Mouse (Mus musculus) myocyte (in vitro differentiated cells): ENCODE data around the gene Muc1. TPM values are rescaled to one million over a fixed set of nuclear protein-coding genes. Genes with fewer than 3 reads are reported as not detected.
A peak's percentile ranks its signal among the peaks of the same experiment; 100 is the strongest.

Source experiments
- H3K27me3 ChIP-seq: one replicate; pipeline ENCODE4 v1.6.1; 2011; ENCODE audit not compliant: control insufficient read depth, insufficient read depth, insufficient read length
- H3K36me3 ChIP-seq: one replicate; pipeline ENCODE4 v1.6.1; 2011; ENCODE audit not compliant: control insufficient read depth, insufficient read depth
- H3K4me2 ChIP-seq: one replicate; pipeline ENCODE4 v1.6.1; 2011; ENCODE audit warnings: low read depth, control low read depth
- H3K4me3 ChIP-seq: one replicate; pipeline ENCODE4 v1.5.1; 2011; ENCODE audit warnings: mild to moderate bottlenecking, control low read depth, moderate library complexity
- H3K79me2 ChIP-seq: one replicate; pipeline ENCODE4 v1.6.1; 2011; ENCODE audit not compliant: control insufficient read depth, insufficient read depth
- H3ac ChIP-seq: one replicate; pipeline ENCODE4 v1.6.1; 2011; ENCODE audit not compliant: control insufficient read depth, insufficient read length
- CEBPB ChIP-seq: IDR thresholded peaks from 2 replicates; pipeline ENCODE4 v1.6.1; 2011; ENCODE audit warnings: mild to moderate bottlenecking, moderate library complexity; ENCODE audit not compliant: poor library complexity, insufficient read depth, severe bottlenecking
- E2F4 ChIP-seq: IDR thresholded peaks from one replicate; pipeline ENCODE4 v1.6.1; 2011; ENCODE audit warnings: mild to moderate bottlenecking, control low read depth, moderate library complexity; ENCODE audit not compliant: insufficient read depth
- MAX ChIP-seq: IDR thresholded peaks from one replicate; pipeline ENCODE4 v1.6.1; 2011; ENCODE audit warnings: low read depth, mild to moderate bottlenecking, control low read depth
- MYOD1 ChIP-seq, 3 experiments: IDR thresholded peaks; one replicate each; pipeline ENCODE4 v1.6.1; 2011; ENCODE audit warnings: control low read depth in 2 of 3, low read depth in 2 of 3, mild to moderate bottlenecking in 2 of 3, moderate library complexity in 1 of 3; ENCODE audit not compliant: insufficient read length in 2 of 3, control insufficient read depth in 1 of 3
- MYOG ChIP-seq, 3 experiments: IDR thresholded peaks; one replicate each; pipeline ENCODE4 v1.6.1; 2011; ENCODE audit warnings: control low read depth in 2 of 3, low read depth in 2 of 3, mild to moderate bottlenecking in 2 of 3; ENCODE audit not compliant: insufficient read length in 2 of 3, control insufficient read depth in 1 of 3, insufficient read depth in 1 of 3
- POLR2A ChIP-seq: IDR thresholded peaks from one replicate; pipeline ENCODE4 v1.6.1; 2011; ENCODE audit warnings: low read depth, mild to moderate bottlenecking, control low read depth, moderate library complexity; ENCODE audit not compliant: insufficient read length
- POLR2AphosphoS2 ChIP-seq: IDR thresholded peaks from one replicate; pipeline ENCODE4 v1.6.1; 2011; ENCODE audit warnings: low read depth, control low read depth; ENCODE audit not compliant: insufficient read length
- REST ChIP-seq: IDR thresholded peaks from one replicate; pipeline ENCODE4 v1.6.1; 2011; ENCODE audit warnings: mild to moderate bottlenecking, control low read depth, moderate library complexity; ENCODE audit not compliant: insufficient read depth, insufficient read length
- SRF ChIP-seq: IDR thresholded peaks from one replicate; pipeline ENCODE4 v1.6.1; 2011; ENCODE audit warnings: low read depth; ENCODE audit not compliant: control insufficient read depth, insufficient read length
- TCF12 ChIP-seq: IDR thresholded peaks from one replicate; pipeline ENCODE4 v1.6.1; 2011; ENCODE audit warnings: mild to moderate bottlenecking, control low read depth; ENCODE audit not compliant: poor library complexity, insufficient read depth, severe bottlenecking
- TCF3 ChIP-seq: IDR thresholded peaks from one replicate; pipeline ENCODE4 v1.6.1; 2011; ENCODE audit warnings: low read depth, control low read depth; ENCODE audit not compliant: insufficient read length
- USF1 ChIP-seq: IDR thresholded peaks from one replicate; pipeline ENCODE4 v1.6.1; 2011; ENCODE audit warnings: low read depth, mild to moderate bottlenecking, control low read depth, moderate library complexity
- polyA plus RNA-seq: library from polyadenylated mRNA; unstranded; fragments of >200 nt; fragmentation: generic; extraction: Trizol; gene quantifications from one replicate; pipeline ENCODE4 v1.2.1, GENCODE M21; 2012; ENCODE audit warnings: missing spikeins

Muc1 gene
- polyA plus RNA-seq, 1 experiment = 0.37 TPM

DNA sequence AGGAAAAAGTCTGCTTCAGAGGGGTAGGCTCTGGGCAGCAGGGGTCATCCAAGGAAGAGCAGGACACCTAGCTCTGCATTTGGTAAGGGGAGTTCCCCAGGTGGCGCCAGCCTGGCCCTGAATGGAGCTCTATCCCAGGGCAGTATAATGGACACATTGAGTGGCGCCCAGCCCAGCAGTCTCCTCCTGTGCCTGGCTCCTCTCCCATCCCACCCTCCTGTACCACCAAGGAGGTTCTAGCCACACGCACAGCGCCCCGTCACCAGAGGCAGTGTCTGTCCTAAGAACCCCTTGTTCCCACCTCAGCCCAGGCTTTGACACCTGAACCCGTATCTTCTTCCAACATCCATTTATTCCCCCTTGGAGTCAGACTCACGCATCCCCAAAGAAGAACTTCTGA, 19.1 kb upstream of the Muc1 start:
- no peaks in the 10 kb centered on the region for H3K27me3 ChIP-seq
- TF ChIP-seq POLR2AphosphoS2 = no peak
- no peak for TF ChIP-seq TCF12
- no peak for TF ChIP-seq POLR2A
- TF ChIP-seq TCF3 = no peak
- TF ChIP-seq E2F4 = no peak
- TF ChIP-seq USF1 = no peak
- no peak for TF ChIP-seq SRF
- no peak for TF ChIP-seq MAX
- TF ChIP-seq MYOD1 (IDR thresholded peaks at IDR 0.05; ENCODE audit: control insufficient read depth in 1 of 3, insufficient read length in 2 of 3, low read depth in 2 of 3) = no peak
- TF ChIP-seq REST = no peak
- TF ChIP-seq MYOG (IDR thresholded peaks at IDR 0.05; ENCODE audit: control insufficient read depth in 1 of 3, insufficient read depth in 1 of 3, insufficient read length in 2 of 3, low read depth in 2 of 3) = no peak
- TF ChIP-seq CEBPB = no peak
- H3K36me3 ChIP-seq = peaks cover 20% of the 10 kb centered on the region

GRCm38 (mm10) chr3:89210162-89210561, 18.7 kb upstream of the Muc1 start:
- Histone ChIP-seq H3ac (no peak overlapping the region), H3K27me3 (no peaks in the 10 kb centered on the region), H3K4me2 (no peak overlapping the region), H3K4me3 (no peak overlapping the region), H3K79me2 (peaks cover 12% of the 10 kb centered on the region), H3K36me3 (peaks cover 20% of the 10 kb centered on the region)
- no peak for TF ChIP-seq E2F4

More for the DNA sequence above, 19.1 kb upstream of the Muc1 start:
- no peak overlapping the region for H3ac ChIP-seq
- no peak overlapping the region for H3K4me2 ChIP-seq
- H3K79me2 ChIP-seq = peaks cover 12% of the 10 kb centered on the region
- no peak overlapping the region for H3K4me3 ChIP-seq

GRCm38 (mm10) chr3:89210731-89211130, 18.1 kb upstream of the Muc1 start:
- H3K4me2 ChIP-seq = no peak overlapping the region
- no peak for TF ChIP-seq POLR2A
- no peak for TF ChIP-seq CEBPB
- TF ChIP-seq TCF12 = no peak
- TF ChIP-seq TCF3 = no peak
- no peak for TF ChIP-seq USF1
- no peak for TF ChIP-seq POLR2AphosphoS2
- TF ChIP-seq E2F4 = no peak
- no peak for TF ChIP-seq REST
- TF ChIP-seq SRF = no peak
- TF ChIP-seq MYOG (IDR thresholded peaks at IDR 0.05; ENCODE audit: control insufficient read depth in 1 of 3, insufficient read depth in 1 of 3, insufficient read length in 2 of 3, low read depth in 2 of 3) = no peak
- TF ChIP-seq MYOD1 (IDR thresholded peaks at IDR 0.05; ENCODE audit: control insufficient read depth in 1 of 3, insufficient read length in 2 of 3, low read depth in 2 of 3) = no peak
- TF ChIP-seq MAX = no peak
- no peak overlapping the region for H3K4me3 ChIP-seq
- peaks cover 20% of the 10 kb centered on the region for H3K36me3 ChIP-seq
- no peak overlapping the region for H3ac ChIP-seq
- peaks cover 12% of the 10 kb centered on the region for H3K79me2 ChIP-seq
- H3K27me3 ChIP-seq = no peaks in the 10 kb centered on the region

DNA sequence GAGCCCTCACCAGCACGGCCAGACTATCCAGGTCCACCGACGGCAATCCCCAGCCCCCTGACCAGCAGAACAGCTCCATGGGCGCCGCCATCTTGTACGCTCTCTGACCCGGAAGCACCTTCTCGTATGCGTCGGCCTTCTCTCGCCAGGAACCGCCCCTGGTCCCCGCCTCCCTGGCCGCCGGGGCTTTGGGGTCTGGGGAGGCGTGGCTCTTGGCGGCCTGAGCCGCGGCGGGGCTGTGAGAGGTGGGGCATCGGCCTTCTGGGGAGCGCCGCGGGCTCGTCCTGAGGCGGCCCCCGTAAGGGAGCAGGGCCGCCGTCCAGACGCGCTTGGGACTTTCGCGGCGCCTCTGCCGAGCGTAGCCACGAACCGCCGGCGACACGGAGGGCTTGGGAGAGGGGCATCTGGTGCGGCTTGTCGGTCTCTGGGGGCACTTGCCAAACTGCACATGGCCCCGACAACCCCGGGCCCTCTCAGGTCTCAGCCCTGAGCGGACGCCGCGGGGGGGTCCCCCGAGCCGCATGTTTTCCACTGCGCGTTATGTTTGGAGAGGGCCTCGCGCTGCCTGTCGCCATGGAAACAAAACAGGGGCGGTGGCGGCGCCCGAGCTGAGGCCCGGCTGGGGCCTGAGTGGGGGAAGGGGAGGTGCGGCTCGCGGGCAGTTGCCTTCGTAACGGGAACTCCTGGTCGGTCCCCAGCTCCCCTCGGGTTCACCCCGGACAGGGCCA, 14.9 kb upstream of the Muc1 start:
- Histone ChIP-seq H3K36me3 (peaks cover 4% of the 10 kb centered on the region), H3K27me3 (no peaks in the 10 kb centered on the region), H3K4me3 (peak overlapping the region; percentile 50), H3ac (peak overlapping the region; percentile 52), H3K79me2 (peaks cover 12% of the 10 kb centered on the region), H3K4me2 (peak overlapping the region; percentile 88)
- peak; percentile 57 for TF ChIP-seq POLR2A
- TF ChIP-seq CEBPB = no peak
- TF ChIP-seq POLR2AphosphoS2 = peak; percentile 43

- peak within 1 kb of the TSS; percentile 52 for H3ac ChIP-seq
- peak within 1 kb of the TSS; percentile 88 for H3K4me2 ChIP-seq
- H3K4me3 ChIP-seq = peak within 1 kb of the TSS; percentile 50
- H3K27me3 ChIP-seq = no peaks in the 10 kb centered on the region
- TF ChIP-seq TCF12 (no peak), SRF (no peak), REST (no peak), POLR2AphosphoS2 (no peak), MYOD1 (IDR thresholded peaks at IDR 0.05; ENCODE audit: control insufficient read depth in 1 of 3, insufficient read length in 2 of 3, low read depth in 2 of 3) (no peak), TCF3 (no peak), MYOG (IDR thresholded peaks at IDR 0.05; ENCODE audit: control insufficient read depth in 1 of 3, insufficient read depth in 1 of 3, insufficient read length in 2 of 3, low read depth in 2 of 3) (no peak), E2F4 (no peak), MAX (no peak), CEBPB (no peak), USF1 (no peak), POLR2A (no peak)
- peaks cover 3% of the 10 kb centered on the region for H3K36me3 ChIP-seq
- peaks cover 12% of the 10 kb centered on the region for H3K79me2 ChIP-seq
Measured at GRCm38 (mm10) chr3:89214681-89215411, 14.0 kb upstream of the Muc1 start, which contains the start of gene Thbs3. Thbs3 (plus strand) TSS chr3:89215180.
